Mouse (Mus musculus) lung, adult 2 months (tissue): ENCODE data around the gene Gpcpd1.

Experiments used
- CTCF ChIP-seq: fragments of 200-500 bp; IDR thresholded peaks from 2 replicates; pipeline ENCODE4 v1.5.1; 2011; ENCODE audit warnings: mild to moderate bottlenecking, low read length, control low read depth; ENCODE audit not compliant: insufficient read depth
- POLR2A ChIP-seq: fragments of 200-500 bp; IDR thresholded peaks from 2 replicates; pipeline ENCODE4 v1.6.1; 2011; ENCODE audit warnings: low read depth, mild to moderate bottlenecking, control low read depth, low read length, borderline replicate concordance; ENCODE audit errors: extremely low read depth

DNA sequence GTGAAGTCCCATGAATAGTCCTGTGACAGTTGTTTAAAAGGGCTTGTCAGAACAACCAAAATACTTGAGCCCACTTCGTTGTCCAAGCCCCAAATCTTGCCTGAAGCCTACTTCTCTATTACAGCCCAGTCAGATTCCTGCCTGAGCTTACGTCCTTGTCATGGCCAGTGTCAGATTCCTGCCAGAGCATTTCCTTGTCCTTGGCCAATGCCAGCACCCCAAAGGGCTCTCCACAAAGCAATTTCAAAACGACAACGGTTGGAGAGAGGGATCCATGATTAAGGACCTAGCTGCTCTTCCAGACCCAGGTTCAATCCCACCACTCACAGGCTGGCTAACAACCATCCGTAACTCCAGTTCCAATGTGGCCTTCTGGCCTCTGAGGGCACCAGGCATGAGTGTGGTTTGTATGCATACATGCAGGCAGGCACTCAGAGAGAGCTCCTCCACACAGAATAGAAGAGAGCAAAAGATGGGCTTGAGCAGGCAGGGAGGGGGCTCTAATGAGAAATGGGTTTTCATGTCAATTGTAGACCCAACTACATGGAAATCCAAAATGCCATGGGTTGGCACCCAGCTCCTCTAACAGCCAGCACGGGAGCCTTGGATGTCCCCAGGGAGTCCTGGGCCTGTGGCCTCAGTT lies 70.2 kb downstream of the Gpcpd1 start:
- TF ChIP-seq CTCF (no peak), POLR2A (no peak)
